Mouse (Mus musculus) heart, adult 9 months (tissue): ENCODE data around the gene Ppfibp2.

ENCODE experiments used
- DNase-seq, 2 experiments: peaks; one replicate each; pipeline ENCODE4 v3.0.0; 2022; ENCODE audit warnings: low spot score in 2 of 2

Ppfibp2 gene

GRCm38 (mm10) chr7:107610880-107611279 is 15.9 kb downstream of the Ppfibp2 start:
- no peak for DNase-seq

DNA sequence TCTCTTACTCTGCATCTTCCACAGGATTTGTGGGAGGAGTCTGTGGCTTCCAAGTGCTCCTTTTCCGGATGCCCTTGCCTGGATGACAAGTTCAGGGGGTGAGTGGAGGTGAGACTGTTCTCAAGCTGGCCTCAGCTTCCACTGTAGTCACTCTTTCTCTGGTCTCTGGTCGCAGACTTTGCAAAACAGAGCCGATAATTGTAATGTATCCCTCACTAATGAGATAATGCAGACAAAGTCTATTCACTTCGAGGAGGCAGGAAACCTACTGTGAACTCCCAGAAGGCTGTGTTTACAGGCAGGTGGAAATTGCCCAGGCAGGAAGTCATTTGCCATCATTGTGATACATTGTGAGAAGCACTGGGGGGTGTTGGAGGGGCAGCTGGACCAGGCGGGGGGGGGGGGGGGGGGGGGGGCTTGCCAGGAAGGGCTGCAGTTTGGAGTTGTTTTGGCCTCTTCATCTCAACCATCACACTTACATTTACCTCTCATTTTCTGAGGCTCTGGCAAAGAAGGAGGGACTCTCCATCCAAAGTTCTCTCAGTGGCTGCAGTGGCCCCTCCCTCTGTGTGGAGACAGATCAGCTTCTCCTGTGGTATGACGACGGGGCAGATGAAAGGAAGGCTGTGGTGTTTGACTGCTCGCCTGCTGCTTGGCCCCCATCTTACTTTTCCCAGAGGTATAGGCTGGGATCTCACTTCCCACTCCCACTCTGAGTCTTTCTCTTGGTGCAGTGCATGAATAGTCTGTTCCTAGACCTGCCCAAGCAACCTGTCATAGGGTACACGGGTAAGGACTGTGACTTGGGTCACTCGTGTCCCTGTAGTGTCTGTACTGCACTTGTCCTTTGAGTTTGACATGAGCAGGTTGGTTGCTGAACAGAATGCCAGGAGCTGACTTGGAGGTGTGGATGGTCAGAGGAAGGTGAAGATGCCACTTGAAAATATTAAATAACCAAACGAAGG is 23.3 kb downstream of the Ppfibp2 start:
- no peak for DNase-seq

- DNase-seq: peak; percentile 19 to 27
Measured at GRCm38 (mm10) chr7:107619225-107619624, 24.2 kb downstream of the Ppfibp2 start.

DNA sequence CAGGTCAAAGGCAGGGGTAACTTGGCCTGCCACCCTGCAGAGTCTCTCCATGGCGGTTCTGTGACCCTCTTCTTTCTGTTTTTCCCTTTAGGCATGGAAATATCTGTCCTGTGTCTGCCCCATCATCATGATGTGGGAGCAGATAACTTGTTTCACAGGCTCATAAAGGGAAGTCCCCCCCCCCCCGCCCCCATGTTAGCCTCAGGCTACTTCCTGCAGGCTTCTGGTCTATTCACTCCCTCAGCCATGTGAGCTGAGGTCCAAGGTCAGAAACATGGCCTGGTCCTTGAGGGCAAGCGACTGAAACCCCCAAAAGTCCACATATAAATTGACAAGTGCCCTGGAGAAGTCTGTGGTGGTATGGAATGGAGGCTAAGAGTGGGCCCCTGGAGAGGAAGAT is 25.1 kb downstream of the Ppfibp2 start:
- no peak for DNase-seq

GRCm38 (mm10) chr7:107624432-107624831 is 29.4 kb downstream of the Ppfibp2 start:
- no peak for DNase-seq

GRCm38 (mm10) chr7:107625061-107625460 is 30.1 kb downstream of the Ppfibp2 start, which contains the start of gene 5330417H12Rik:
Gene 5330417H12Rik (minus strand): TSS chr7:107625161.
- DNase-seq: no peak

GRCm38 (mm10) chr7:107625781-107626180 is 30.8 kb downstream of the Ppfibp2 start:
- no peak for DNase-seq

GRCm38 (mm10) chr7:107628383-107628782 is 33.4 kb downstream of the Ppfibp2 start:
- no peak for DNase-seq

DNA sequence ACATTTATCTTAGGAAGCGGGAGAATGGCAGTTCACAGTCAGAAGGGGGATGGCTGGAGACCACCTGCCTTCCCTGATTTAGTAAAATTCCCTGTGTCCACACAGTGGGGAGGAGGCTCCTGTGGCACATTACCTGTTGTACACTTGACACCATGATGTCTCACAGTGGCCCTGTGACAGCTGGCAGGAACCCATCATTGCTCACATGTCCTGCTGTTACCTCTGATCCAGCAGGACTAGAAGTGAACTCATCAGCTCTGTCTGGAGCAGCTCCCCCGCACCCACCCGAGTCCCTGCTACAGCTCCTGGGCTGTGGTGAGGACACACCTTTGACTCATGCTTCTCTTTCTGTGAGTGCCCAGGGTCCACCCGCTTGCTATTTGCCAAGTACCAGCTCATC is 38.2 kb downstream of the Ppfibp2 start:
- DNase-seq: no peak

- DNase-seq: no peak
Measured at GRCm38 (mm10) chr7:107637398-107637797, 42.4 kb downstream of the Ppfibp2 start.

DNA sequence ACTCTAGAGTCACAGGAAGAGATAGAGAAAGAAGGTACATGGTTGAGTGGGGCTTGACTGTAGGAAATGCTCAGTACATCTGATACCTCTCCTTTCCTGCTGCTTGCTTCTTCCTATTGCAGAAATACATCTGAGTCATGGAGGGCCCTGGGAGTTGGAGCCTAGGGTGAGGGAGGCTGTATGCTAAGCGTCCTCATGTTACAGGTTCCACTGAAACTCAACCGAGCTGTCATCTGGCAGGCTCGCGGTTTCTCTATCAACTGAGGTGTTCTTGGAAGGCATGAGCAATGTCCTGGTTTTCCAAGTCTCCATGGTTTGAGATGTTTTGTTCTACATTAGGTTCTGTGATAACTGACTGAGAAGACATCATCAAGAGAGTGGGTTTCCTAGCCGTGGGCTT is 43.0 kb downstream of the Ppfibp2 start:
- no peak for DNase-seq

DNA sequence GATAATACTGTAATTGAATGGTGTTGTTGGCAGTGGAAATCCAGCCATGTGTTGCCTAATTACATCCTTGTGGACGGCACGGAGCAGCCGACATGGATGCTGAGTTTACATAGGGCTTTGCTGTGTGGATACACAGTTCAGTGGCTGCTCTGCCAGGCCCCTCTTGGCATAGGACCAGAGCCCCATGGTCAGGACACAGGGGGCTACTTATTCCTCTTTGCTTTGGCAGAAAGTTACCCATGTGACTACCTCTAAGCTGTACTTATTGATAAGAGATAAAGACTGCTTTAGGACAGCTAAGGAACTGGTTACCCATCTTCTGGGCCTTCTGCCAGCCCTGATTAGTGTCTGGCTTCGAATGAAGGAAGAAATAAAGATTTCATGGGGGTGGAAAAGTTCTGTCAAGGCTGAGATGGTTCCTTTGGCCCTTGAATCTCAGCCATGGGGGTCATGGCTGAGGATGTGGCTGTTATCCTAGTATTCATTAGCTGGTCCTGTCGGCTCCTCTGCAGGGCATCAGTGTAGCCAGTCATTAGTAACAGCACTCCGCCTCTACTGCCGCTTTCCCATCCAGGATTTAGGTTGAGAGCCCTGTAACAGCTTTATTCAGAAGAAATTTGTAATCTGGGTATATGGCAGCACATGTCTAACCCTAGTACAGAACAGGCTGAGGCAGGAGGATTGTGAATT is 47.7 kb downstream of the Ppfibp2 start:
- DNase-seq: no peak

- no peak for DNase-seq
Measured at GRCm38 (mm10) chr7:107644987-107645386, 50.0 kb downstream of the Ppfibp2 start.

GRCm38 (mm10) chr7:107648937-107649688 is 54.1 kb downstream of the Ppfibp2 start:
- DNase-seq: no peak

DNA sequence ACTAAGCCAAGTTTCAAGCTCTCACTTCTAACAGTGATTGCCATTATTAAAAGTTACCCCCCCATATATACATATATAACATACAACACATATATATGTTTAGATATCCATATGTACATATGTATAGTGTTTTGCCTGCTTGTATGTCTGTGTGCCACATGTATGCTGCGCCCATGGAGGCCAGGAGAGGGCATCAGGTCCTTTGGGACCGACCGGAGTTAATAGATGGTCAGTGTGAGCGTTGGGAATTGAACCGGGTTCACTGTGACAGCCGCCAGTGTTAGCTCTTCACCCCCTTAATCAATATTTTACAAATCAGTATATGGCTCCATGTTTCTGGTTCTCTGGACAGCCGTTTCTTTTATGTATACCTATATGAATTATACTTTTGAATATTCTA is 55.0 kb downstream of the Ppfibp2 start:
- no peak for DNase-seq

GRCm38 (mm10) chr7:107651821-107652220 is 56.8 kb downstream of the Ppfibp2 start:
- no peak for DNase-seq

DNA sequence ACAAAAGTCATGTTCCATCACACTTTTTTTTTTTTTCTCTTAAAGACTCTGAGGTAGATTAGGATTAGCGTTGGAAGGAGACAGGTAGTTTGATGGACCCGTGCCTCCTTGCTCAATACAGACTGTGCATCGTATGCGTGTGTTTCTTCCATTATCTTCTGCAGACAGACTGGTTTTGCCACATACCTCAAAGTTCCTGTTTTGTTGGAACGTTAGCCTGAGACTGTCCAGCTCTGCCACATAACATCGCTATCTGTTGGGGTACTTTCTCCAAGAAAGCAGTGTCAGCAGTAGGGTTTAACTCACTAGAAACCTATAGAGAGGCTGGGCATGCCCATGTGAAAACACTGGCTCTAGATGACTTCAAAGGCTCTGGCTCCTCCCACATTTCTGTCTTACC is 61.4 kb downstream of the Ppfibp2 start:
- DNase-seq: no peak

DNA sequence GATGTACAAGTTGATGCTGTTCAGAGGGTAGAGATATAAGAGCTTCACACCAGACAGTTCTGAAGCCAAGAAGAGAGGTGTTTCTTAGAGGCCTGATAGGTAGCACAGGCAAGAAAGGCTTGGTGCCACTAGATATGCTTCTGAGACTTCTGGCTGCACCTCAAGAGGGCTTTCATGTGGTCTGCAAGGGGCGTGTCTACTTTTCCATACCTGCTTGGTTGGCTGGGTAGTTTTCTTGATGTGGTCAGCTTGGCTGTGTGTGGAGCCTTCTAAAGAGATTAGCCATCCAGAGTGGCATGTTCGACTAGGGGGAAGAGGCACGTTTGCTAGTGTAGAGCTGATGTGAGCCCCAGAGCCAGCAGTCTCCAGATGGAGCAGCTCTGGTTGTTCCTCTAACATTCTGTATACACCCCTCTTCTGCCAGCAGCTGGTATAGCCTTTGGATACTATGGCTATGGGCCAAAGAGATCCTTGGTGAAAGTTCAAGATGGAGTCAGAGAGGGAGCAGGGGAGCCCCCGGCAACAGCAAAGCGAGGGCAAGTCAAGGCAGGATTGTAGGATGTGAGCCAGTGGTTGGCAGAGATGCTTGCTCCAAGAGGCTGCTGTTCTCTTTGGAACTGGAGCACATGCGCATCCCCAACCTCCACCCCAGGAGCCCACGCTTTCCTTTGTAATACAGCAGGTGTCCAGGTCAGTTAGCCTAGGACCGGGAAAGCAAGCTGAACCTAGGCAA is 64.3 kb downstream of the Ppfibp2 start:
- no peak for DNase-seq

GRCm38 (mm10) chr7:107661189-107661842 is 66.3 kb downstream of the Ppfibp2 start:
- DNase-seq: peak; percentile 29 to 61

- DNase-seq: no peak
Measured at GRCm38 (mm10) chr7:107661843-107662281, 66.9 kb downstream of the Ppfibp2 start.

- DNase-seq: no peak
Measured at GRCm38 (mm10) chr7:107663621-107664020, 68.6 kb downstream of the Ppfibp2 start.
